In the genomic region with DNA sequence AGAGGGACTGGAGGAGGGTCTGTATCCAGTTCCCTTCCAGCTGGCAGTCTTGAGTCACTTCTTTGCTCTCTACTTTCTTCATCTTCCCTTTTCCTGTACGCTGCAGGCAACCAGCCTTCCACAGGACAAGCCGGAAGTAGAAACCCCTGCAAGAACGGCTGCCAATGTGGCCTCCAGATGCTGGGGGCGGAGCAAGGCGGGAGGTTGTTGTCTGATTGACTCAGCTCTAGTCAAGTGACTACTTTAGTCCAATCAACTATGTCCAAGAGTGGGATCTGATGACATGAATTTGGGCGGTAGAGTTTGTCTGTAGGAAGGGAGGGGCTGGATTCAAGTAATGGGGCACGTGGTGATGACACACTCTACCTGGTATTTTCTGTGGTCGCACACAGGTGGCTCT, we compare ENCODE assay signal across 22 mouse cellular contexts.
DNase-seq lines count a peak whose midpoint lies in the region; ATAC-seq lines count a peak whose summit lies in the region.
"Had no signal": no experiment of that assay in that cellular context is flagged by ENCODE, and none has a peak within 500 bp of the region (broad histone marks: within the 10 kb centered on the region; RNA-seq: fewer than 3 reads in every experiment).

No protein-coding gene starts in this region.

- no peak for ATAC-seq in heart, embryonic 12.5 days (ENCODE audit: insufficient number of reproducible peaks, low FRiP score)
- ATAC-seq in midbrain, embryonic 11.5 days (ENCODE audit: low FRiP score) = no peak
- ATAC-seq in midbrain, embryonic 14.5 days (ENCODE audit: low FRiP score, low TSS enrichment) = no peak
- peak; percentile 76; the same call in 1 of the 2 replicates for ATAC-seq in limb, embryonic 15.5 days (ENCODE audit: insufficient number of reproducible peaks, low FRiP score, low TSS enrichment, low read depth)

- H3K4me2 ChIP-seq in heart, embryonic 12.5 days = no peak overlapping the region
- no peak overlapping the region for H3K4me2 ChIP-seq in midbrain, embryonic 11.5 days
- no peak overlapping the region for H3K4me2 ChIP-seq in midbrain, embryonic 14.5 days (ENCODE audit: low read length)
- no peak overlapping the region for H3K4me2 ChIP-seq in limb, embryonic 15.5 days
- H3K4me2 ChIP-seq: embryonic facial prominence, embryonic 12.5 days; heart, embryonic 15.5 days; hindbrain, embryonic 13.5 days; limb, embryonic 12.5 days; midbrain, embryonic 12.5 days had no signal

- H3K36me3 ChIP-seq in heart, embryonic 12.5 days = no peaks in the 10 kb centered on the region
- H3K36me3 ChIP-seq in midbrain, embryonic 11.5 days (ENCODE audit: control insufficient read depth, insufficient read depth, low read length) = no peaks in the 10 kb centered on the region
- H3K36me3 ChIP-seq in midbrain, embryonic 14.5 days (ENCODE audit: control insufficient read depth, insufficient read depth, low read length) = no peaks in the 10 kb centered on the region
- H3K36me3 ChIP-seq in heart, embryonic 10.5 days = no peaks in the 10 kb centered on the region
- no peaks in the 10 kb centered on the region for H3K36me3 ChIP-seq in limb, embryonic 15.5 days
- H3K36me3 ChIP-seq: embryonic facial prominence, embryonic 12.5 days; heart, embryonic 15.5 days; hindbrain, embryonic 13.5 days; limb, embryonic 12.5 days; midbrain, embryonic 12.5 days had no signal

- no peaks in the 10 kb centered on the region for H3K4me1 ChIP-seq in heart, embryonic 12.5 days (replicated peaks)
- H3K4me1 ChIP-seq in midbrain, embryonic 11.5 days (ENCODE audit: control insufficient read depth, insufficient read depth, low read length) = peaks cover 4% of the 10 kb centered on the region; the same call in 1 of the 2 replicates
- H3K4me1 ChIP-seq in midbrain, embryonic 14.5 days (ENCODE audit: control insufficient read depth, insufficient read depth, low read length) = no peaks in the 10 kb centered on the region
- no peaks in the 10 kb centered on the region for H3K4me1 ChIP-seq in heart, embryonic 10.5 days
- H3K4me1 ChIP-seq in limb, embryonic 15.5 days = peaks cover 8% of the 10 kb centered on the region
- H3K4me1 ChIP-seq: embryonic facial prominence, embryonic 12.5 days; heart, embryonic 15.5 days; midbrain, embryonic 12.5 days had no signal

- DNase-seq in heart, adult 11 months = peak; percentile 93
- DNase-seq in midbrain, embryonic 11.5 days (ENCODE audit: low spot score, missing footprints) = peak; percentile 75
- DNase-seq in midbrain, embryonic 14.5 days = no peak
- DNase-seq in heart, embryonic 10.5 days (ENCODE audit: low spot score) = no peak
- DNase-seq in adrenal gland, adult 18-20 months (ENCODE audit: low spot score in 2 of 2) = no peak
- DNase-seq in cerebellum, postnatal 25 days = no peak
- DNase-seq: adrenal gland, postnatal 36 days; cerebellum, adult 8-10 months; gastrocnemius, postnatal 25 days; lung, postnatal 4 days; retina, postnatal 1 day had no signal

- peaks cover 6% of the 10 kb centered on the region; the same call in 1 of the 2 replicates for H3K9me3 ChIP-seq in heart, embryonic 12.5 days (replicated peaks)
- H3K9me3 ChIP-seq in midbrain, embryonic 11.5 days (ENCODE audit: control insufficient read depth, low read length) = no peaks in the 10 kb centered on the region; the same call in 1 of the 2 replicates
- no peaks in the 10 kb centered on the region for H3K9me3 ChIP-seq in midbrain, embryonic 14.5 days (ENCODE audit: control insufficient read depth, low read length)
- 0 out of 2 replicates have a peak, but pooled peaks cover 4% of the 10 kb centered on the region for H3K9me3 ChIP-seq in heart, embryonic 10.5 days
- no peaks in the 10 kb centered on the region for H3K9me3 ChIP-seq in limb, embryonic 15.5 days
- H3K9me3 ChIP-seq: heart, embryonic 15.5 days had no signal

- H3K27me3 ChIP-seq in heart, embryonic 12.5 days (replicated peaks) = no peaks in the 10 kb centered on the region
- no peaks in the 10 kb centered on the region for H3K27me3 ChIP-seq in midbrain, embryonic 11.5 days (ENCODE audit: control insufficient read depth, insufficient read depth, low read length)
- no peaks in the 10 kb centered on the region for H3K27me3 ChIP-seq in midbrain, embryonic 14.5 days (ENCODE audit: control insufficient read depth, insufficient read depth, low read length)
- H3K27me3 ChIP-seq in heart, embryonic 10.5 days (ENCODE audit: insufficient read depth, poor library complexity, severe bottlenecking) = no peaks in the 10 kb centered on the region
- no peaks in the 10 kb centered on the region for H3K27me3 ChIP-seq in limb, embryonic 15.5 days
- H3K27me3 ChIP-seq: CH12.LX; embryonic facial prominence, embryonic 12.5 days; heart, embryonic 15.5 days; hindbrain, embryonic 13.5 days; midbrain, embryonic 12.5 days had no signal

- WGBS in heart, embryonic 12.5 days = 76% methylated on average over 8 of the region's 8 CpGs
- 88% methylated on average over 8 of the region's 8 CpGs for WGBS in midbrain, embryonic 11.5 days
- WGBS in midbrain, embryonic 14.5 days = 91% methylated on average over 8 of the region's 8 CpGs
- 83% methylated on average over 8 of the region's 8 CpGs for WGBS in heart, embryonic 10.5 days
- WGBS in limb, embryonic 15.5 days = 41% methylated on average over 8 of the region's 8 CpGs

- no peak overlapping the region for H3K27ac ChIP-seq in heart, embryonic 12.5 days (ENCODE audit: poor library complexity, severe bottlenecking)
- H3K27ac ChIP-seq in midbrain, embryonic 11.5 days (ENCODE audit: low read depth, low read length) = no peak overlapping the region
- no peak overlapping the region for H3K27ac ChIP-seq in midbrain, embryonic 14.5 days (replicated peaks; ENCODE audit: low read depth, low read length)
- H3K27ac ChIP-seq in heart, embryonic 10.5 days = peak overlapping the region; percentile 8; the same call in 1 of the 2 replicates
- peak overlapping the region; percentile 77 for H3K27ac ChIP-seq in limb, embryonic 15.5 days
- H3K27ac ChIP-seq: embryonic facial prominence, embryonic 12.5 days; heart, embryonic 15.5 days; hindbrain, embryonic 13.5 days; kidney, postnatal 0 days; left cerebral cortex, adult 2 months; limb, embryonic 12.5 days; midbrain, embryonic 12.5 days had no signal

- H3K9ac ChIP-seq in heart, embryonic 12.5 days = no peak overlapping the region
- no peak overlapping the region for H3K9ac ChIP-seq in midbrain, embryonic 11.5 days (ENCODE audit: low read length)
- H3K9ac ChIP-seq in midbrain, embryonic 14.5 days (replicated peaks; ENCODE audit: low read length) = no peak overlapping the region
- no peak overlapping the region for H3K9ac ChIP-seq in limb, embryonic 15.5 days
- H3K9ac ChIP-seq: embryonic facial prominence, embryonic 12.5 days; heart, embryonic 15.5 days; hindbrain, embryonic 13.5 days; limb, embryonic 12.5 days; midbrain, embryonic 12.5 days had no signal

- H3K4me3 ChIP-seq in heart, embryonic 12.5 days = no peak overlapping the region
- no peak overlapping the region for H3K4me3 ChIP-seq in midbrain, embryonic 11.5 days (ENCODE audit: low read depth, low read length)
- H3K4me3 ChIP-seq in midbrain, embryonic 14.5 days (replicated peaks; ENCODE audit: low read depth, low read length) = no peak overlapping the region
- no peak overlapping the region for H3K4me3 ChIP-seq in heart, embryonic 10.5 days
- H3K4me3 ChIP-seq in limb, embryonic 15.5 days = no peak overlapping the region
- H3K4me3 ChIP-seq: embryonic facial prominence, embryonic 12.5 days; heart, embryonic 15.5 days; hindbrain, embryonic 13.5 days; left cerebral cortex, adult 2 months; limb, embryonic 12.5 days; midbrain, embryonic 12.5 days; myocyte had no signal

Comparison
In these comparisons a context has a peak if more than half of its experiments do, and no peak if none do; other contexts are left out.
1. DNase-seq: peak in heart, adult 11 months (single experiment) and midbrain, embryonic 11.5 days (single experiment); none in midbrain, embryonic 14.5 days (single experiment), heart, embryonic 10.5 days (single experiment), adrenal gland, adult 18-20 months (0 of 2) and cerebellum, postnatal 25 days (0 of 2).
2. H3K27ac ChIP-seq: peak in heart, embryonic 10.5 days (single experiment) and limb, embryonic 15.5 days (single experiment); none in heart, embryonic 12.5 days (single experiment), midbrain, embryonic 11.5 days (single experiment) and midbrain, embryonic 14.5 days (single experiment).